Mouse (Mus musculus) ES-E14 (cell line): ENCODE results near the gene Kcnj9. TPM values are rescaled to one million over a fixed set of nuclear protein-coding genes. Genes with fewer than 3 reads are reported as not detected.

Experiments
- DNase-seq: peaks from one replicate; pipeline ENCODE4 v3.0.0-alpha.2; 2013; ENCODE audit warnings: low read depth, low spot score
- H3K27ac ChIP-seq: 2 replicates; pipeline ENCODE4 v1.5.1; 2012; ENCODE audit warnings: low read depth, mild to moderate bottlenecking, low read length, moderate library complexity, mixed read lengths; ENCODE audit not compliant: poor library complexity, insufficient read depth, severe bottlenecking
- H3K36me3 ChIP-seq: 2 replicates; pipeline ENCODE4 v1.6.1; 2012; ENCODE audit warnings: mild to moderate bottlenecking, low read length, moderate library complexity, mixed read lengths; ENCODE audit not compliant: control insufficient read depth, poor library complexity, insufficient read depth, severe bottlenecking
- H3K4me1 ChIP-seq, 2 experiments: fragments of 150-350 bp in 1 of 2; sonication (generic) in 1 of 2; 2 replicates each; pipeline ENCODE4 v1.6.1; 2012; ENCODE audit warnings: low read length in 2 of 2, mild to moderate bottlenecking in 1 of 2, mixed read lengths in 1 of 2; ENCODE audit not compliant: control insufficient read depth in 2 of 2, insufficient read depth in 2 of 2, poor library complexity in 1 of 2
- H3K4me3 ChIP-seq, 2 experiments: fragments of 150-350 bp in 1 of 2; sonication (generic) in 1 of 2; 2 replicates each; pipeline ENCODE4 v1.5.1; 2012; ENCODE audit warnings: low read length in 2 of 2, low read depth in 1 of 2, mild to moderate bottlenecking in 1 of 2, mixed read lengths in 1 of 2; ENCODE audit not compliant: insufficient read depth in 1 of 2, poor library complexity in 1 of 2, severe bottlenecking in 1 of 2
- H3K9ac ChIP-seq: 2 replicates; pipeline ENCODE4 v1.6.1; 2012; ENCODE audit warnings: low read depth, mild to moderate bottlenecking, low read length, mixed read lengths; ENCODE audit not compliant: poor library complexity, insufficient read depth, severe bottlenecking
- H3K9me3 ChIP-seq: fragments of 150-350 bp; sonication (generic); 2 replicates; pipeline ENCODE4 v1.6.1; 2012; ENCODE audit warnings: low read depth, mild to moderate bottlenecking, low read length; ENCODE audit not compliant: control insufficient read depth, insufficient read depth
- CHD2 ChIP-seq: IDR thresholded peaks from 2 replicates; pipeline ENCODE4 v1.6.1; 2014; ENCODE audit warnings: mild to moderate bottlenecking, low read depth, low read length, inconsistent platforms
- HCFC1 ChIP-seq: IDR thresholded peaks from 2 replicates; pipeline ENCODE4 v1.6.1; 2012; ENCODE audit warnings: low read length, inconsistent platforms, borderline replicate concordance; ENCODE audit not compliant: insufficient read depth
- MAFK ChIP-seq: IDR thresholded peaks from 2 replicates; pipeline ENCODE4 v1.6.1; 2014; ENCODE audit warnings: mild to moderate bottlenecking, low read depth, low read length, inconsistent platforms; ENCODE audit not compliant: insufficient read depth
- ZC3H11A ChIP-seq: IDR thresholded peaks from 2 replicates; pipeline ENCODE4 v1.6.1; 2012; ENCODE audit warnings: low read depth, mild to moderate bottlenecking, inconsistent platforms, low read length, borderline replicate concordance
- ZNF384 ChIP-seq: IDR thresholded peaks from 2 replicates; pipeline ENCODE4 v1.6.1; 2012; ENCODE audit warnings: low read depth, low read length, inconsistent platforms
- in situ Hi-C, 2 experiments: fragments of 600-800 bp; cut with MboI; formaldehyde crosslinking; loops; one replicate each; pipeline ENCODE4 v1.15.1; 2025; ENCODE audit warnings: low sequenced_read_pairs in 2 of 2, inconsistent platforms in 1 of 2; ENCODE audit not compliant: unreplicated experiment in 2 of 2
- total RNA-seq: library from RNA; depleted of rRNA; stranded (reverse); fragments of 300-350 nt; gene quantifications from 2 replicates; pipeline ENCODE4 v1.2.3, GENCODE M21; 2012

The Kcnj9 gene
- total RNA-seq, 1 experiment = 1.2 TPM

DNA sequence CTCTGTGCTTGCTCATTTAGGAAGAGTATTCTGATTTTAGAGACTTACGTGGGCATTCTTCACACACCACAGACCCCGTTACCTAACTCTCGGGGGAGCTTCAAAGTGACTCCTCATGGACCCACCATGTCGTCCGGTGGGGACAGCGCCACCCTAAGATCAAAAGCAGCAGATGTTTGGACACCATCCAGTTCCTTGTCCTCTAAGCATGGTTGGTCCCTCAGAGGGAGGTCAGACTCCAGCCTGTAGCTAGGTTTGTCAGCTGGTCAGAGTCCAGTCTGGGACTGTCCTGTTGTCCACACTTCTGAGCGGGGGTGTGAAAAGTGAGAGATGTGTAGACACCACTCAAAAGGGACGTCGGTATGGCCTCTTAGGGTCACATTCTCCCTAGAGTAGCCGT lies 17.6 kb upstream of the Kcnj9 start:
- Histone ChIP-seq H3K4me1 (peaks cover 3 to 12% of the 10 kb centered on the region in 2 experiments; a peak in 3 of 4 replicates), H3K9me3 (no peaks in the 10 kb centered on the region), H3K27ac (no peak overlapping the region), H3K9ac (no peak overlapping the region), H3K4me3 (no peak overlapping the region), H3K36me3 (no peaks in the 10 kb centered on the region)
- in situ Hi-C loops = no loop called here
- TF ChIP-seq HCFC1 (no peak), CHD2 (no peak), ZC3H11A (no peak), MAFK (no peak), ZNF384 (no peak)
- DNase-seq = no peak

DNA sequence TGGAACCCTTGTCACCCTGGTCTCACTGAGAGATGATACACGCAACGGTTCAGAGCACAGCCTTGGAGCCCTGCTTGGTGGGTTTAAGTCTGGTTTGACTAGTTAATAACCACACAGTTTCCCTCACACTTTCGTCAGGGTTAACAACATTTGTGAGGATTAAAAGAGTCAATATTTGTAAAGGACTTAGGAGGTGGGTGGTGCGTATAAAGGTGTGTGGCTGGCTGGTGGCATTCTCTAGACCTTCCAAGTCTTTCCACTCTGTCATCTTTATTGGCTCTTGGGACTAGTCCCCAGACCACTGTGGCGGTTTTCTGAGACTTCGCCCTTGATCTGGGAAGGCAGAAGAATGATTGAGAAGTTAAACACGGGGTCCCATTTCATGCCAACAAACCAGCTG lies 15.7 kb upstream of the Kcnj9 start:
- Histone ChIP-seq H3K27ac (no peak overlapping the region), H3K9ac (no peak overlapping the region), H3K36me3 (no peaks in the 10 kb centered on the region), H3K4me3 (no peak overlapping the region), H3K9me3 (no peaks in the 10 kb centered on the region), H3K4me1 (peaks cover 0 to 5% of the 10 kb centered on the region in 2 experiments; a peak in 3 of 4 replicates)
- TF ChIP-seq CHD2 (no peak), ZC3H11A (no peak), MAFK (no peak), ZNF384 (no peak), HCFC1 (no peak)
- DNase-seq = no peak
- in situ Hi-C loops = no loop called here

DNA sequence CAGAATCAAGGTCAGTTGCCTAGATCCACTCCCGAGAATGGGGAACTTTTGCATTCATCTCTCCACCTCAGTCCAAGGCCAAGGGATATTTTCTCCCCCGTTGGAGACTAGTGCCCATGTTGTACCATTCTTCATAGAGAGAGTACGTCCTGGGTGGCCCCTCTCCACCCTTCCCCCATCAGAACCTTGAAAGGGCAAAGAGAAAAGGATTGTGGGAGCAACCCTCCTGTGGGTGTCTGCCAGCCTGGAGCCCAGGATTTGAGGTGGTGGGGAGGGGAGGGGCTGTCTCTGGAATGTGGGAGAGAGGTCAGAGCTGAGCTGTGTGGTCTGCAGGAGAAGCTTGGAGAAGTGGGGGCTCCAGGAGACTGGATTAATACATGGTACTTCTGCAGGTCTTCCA lies 14.8 kb upstream of the Kcnj9 start:
- H3K4me1 ChIP-seq = no peaks in the 10 kb centered on the region; a peak in 1 of 4 replicates
- H3K9me3 ChIP-seq = no peaks in the 10 kb centered on the region
- no peak for TF ChIP-seq CHD2
- no peak for TF ChIP-seq HCFC1
- no peak for TF ChIP-seq MAFK
- TF ChIP-seq ZC3H11A = no peak
- no peak for TF ChIP-seq ZNF384
- no peak overlapping the region for H3K9ac ChIP-seq
- in situ Hi-C loops = no loop called here
- no peaks in the 10 kb centered on the region for H3K36me3 ChIP-seq
- H3K27ac ChIP-seq = no peak overlapping the region
- no peak for DNase-seq
- H3K4me3 ChIP-seq = no peak overlapping the region

DNA sequence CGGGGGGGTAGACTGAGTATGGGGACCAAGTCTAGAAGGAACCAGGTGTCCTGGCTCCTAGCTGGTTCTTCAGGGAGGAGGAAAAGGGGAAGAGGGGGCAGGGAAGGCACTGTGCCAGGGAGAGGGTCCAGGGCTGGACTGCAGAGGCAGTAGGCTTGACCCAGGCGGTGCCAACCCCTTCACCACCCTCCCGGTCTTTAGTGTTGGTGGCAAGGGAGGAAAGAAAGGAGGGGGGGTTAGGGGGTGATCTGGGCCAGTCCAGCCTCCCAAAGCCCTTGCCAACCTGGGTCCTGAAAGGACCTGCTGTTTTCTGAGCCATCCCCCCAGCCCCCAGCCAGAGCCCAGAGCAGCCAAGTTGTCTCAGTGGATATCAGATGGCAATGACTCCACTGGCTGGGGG lies 13.6 kb upstream of the Kcnj9 start:
- Histone ChIP-seq H3K36me3 (no peaks in the 10 kb centered on the region), H3K4me3 (no peak overlapping the region), H3K9me3 (no peaks in the 10 kb centered on the region), H3K27ac (no peak overlapping the region), H3K9ac (no peak overlapping the region), H3K4me1 (no peaks in the 10 kb centered on the region; a peak in 1 of 4 replicates)
- no peak for DNase-seq
- in situ Hi-C loops = no loop called here
- no peak for TF ChIP-seq CHD2
- TF ChIP-seq MAFK = no peak
- no peak for TF ChIP-seq HCFC1
- TF ChIP-seq ZC3H11A = no peak
- TF ChIP-seq ZNF384 = no peak

DNA sequence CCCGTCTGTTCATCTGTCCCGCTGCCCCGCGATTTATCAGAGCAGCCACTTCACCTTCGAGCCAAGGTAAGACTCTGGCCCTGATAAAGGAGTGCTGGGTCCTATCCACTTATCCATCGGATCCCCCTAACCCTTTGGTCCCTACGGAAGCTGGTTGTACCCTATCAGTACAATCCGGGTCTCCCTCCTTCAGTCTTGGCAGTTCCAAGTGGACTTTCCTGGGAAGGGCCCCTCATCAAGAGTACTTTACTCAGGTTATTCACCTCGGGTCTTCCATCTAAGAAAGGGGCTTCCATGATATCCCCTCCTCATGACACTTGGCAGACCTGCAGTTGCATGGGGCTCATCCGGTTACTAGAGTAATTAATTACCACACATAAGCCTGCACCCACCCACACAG lies 12.3 kb upstream of the Kcnj9 start:
- DNase-seq = no peak
- Histone ChIP-seq H3K9ac (peak overlapping the region; percentile 7; the same call in 1 of the 2 replicates), H3K36me3 (no peaks in the 10 kb centered on the region), H3K27ac (no peak overlapping the region), H3K9me3 (no peaks in the 10 kb centered on the region), H3K4me1 (no peaks in the 10 kb centered on the region; a peak in 1 of 4 replicates), H3K4me3 (peak overlapping the region; percentile 66 to 68)
- no peak for TF ChIP-seq CHD2
- no peak for TF ChIP-seq ZC3H11A
- TF ChIP-seq MAFK = no peak
- TF ChIP-seq ZNF384 = no peak
- TF ChIP-seq HCFC1 = no peak
- in situ Hi-C loops = no loop called here
